Mouse (Mus musculus) embryonic fibroblast, embryonic 13.5 days (primary cell): ENCODE measurements around the gene Notch3. TPM values are rescaled to one million over a fixed set of nuclear protein-coding genes. Genes with fewer than 3 reads are reported as not detected.
A peak's percentile ranks its signal among the peaks of the same experiment; 100 is the strongest.
"Not testable (repeated sequence)": the region's sequence is repeated elsewhere in the genome, so short reads cannot be mapped to it uniquely, and the experiment has no call there.

Experiments used
- H3K27ac ChIP-seq: 2 replicates; pipeline ENCODE4 v1.5.1; 2012; ENCODE audit warnings: low read length, control low read depth, inconsistent platforms; ENCODE audit not compliant: insufficient read depth
- H3K4me1 ChIP-seq: 2 replicates; pipeline ENCODE4 v1.6.1; 2011; ENCODE audit warnings: low read length; ENCODE audit not compliant: control insufficient read depth, insufficient read depth
- H3K4me3 ChIP-seq: 2 replicates; pipeline ENCODE4 v1.5.1; 2011; ENCODE audit warnings: mild to moderate bottlenecking, control low read depth, low read length; ENCODE audit not compliant: insufficient read depth
- CTCF ChIP-seq: IDR thresholded peaks from 2 replicates; pipeline ENCODE4 v1.5.1; 2011; ENCODE audit warnings: mild to moderate bottlenecking, control low read depth, low read length, moderate library complexity, borderline replicate concordance; ENCODE audit not compliant: insufficient read depth
- POLR2A ChIP-seq: IDR thresholded peaks from 2 replicates; pipeline ENCODE4 v1.6.1; 2011; ENCODE audit warnings: low read depth, mild to moderate bottlenecking, control low read depth, low read length, moderate library complexity
- polyA plus RNA-seq: library from polyadenylated mRNA; stranded (reverse); fragments of >200 nt; gene quantifications from 2 replicates; pipeline ENCODE4 v1.2.4, GENCODE M21; 2011; ENCODE audit warnings: low read depth; ENCODE audit not compliant: missing spikeins, insufficient read length

Notch3 gene
- polyA plus RNA-seq, 1 experiment, result 20.8 TPM

DNA sequence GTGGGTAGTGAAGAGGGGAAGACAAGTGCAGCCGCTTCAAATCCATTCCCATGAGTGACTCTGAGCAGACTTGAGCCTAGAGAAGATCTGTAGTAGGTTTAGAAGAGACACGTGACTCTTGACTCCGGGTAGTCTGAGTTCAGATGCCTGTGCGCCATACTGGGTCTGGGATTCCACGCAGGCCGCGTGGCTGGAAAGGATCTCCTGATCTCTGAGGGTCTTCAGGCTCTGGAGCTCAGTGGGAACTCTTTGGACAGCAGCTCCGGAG lies 53.5 kb downstream of the Notch3 start:
- Histone ChIP-seq H3K4me1 (peaks cover 16% of the 10 kb centered on the region; the same call in 1 of the 2 replicates), H3K4me3 (no peak overlapping the region), H3K27ac (no peak overlapping the region)
- TF ChIP-seq POLR2A (no peak), CTCF (no peak)

DNA sequence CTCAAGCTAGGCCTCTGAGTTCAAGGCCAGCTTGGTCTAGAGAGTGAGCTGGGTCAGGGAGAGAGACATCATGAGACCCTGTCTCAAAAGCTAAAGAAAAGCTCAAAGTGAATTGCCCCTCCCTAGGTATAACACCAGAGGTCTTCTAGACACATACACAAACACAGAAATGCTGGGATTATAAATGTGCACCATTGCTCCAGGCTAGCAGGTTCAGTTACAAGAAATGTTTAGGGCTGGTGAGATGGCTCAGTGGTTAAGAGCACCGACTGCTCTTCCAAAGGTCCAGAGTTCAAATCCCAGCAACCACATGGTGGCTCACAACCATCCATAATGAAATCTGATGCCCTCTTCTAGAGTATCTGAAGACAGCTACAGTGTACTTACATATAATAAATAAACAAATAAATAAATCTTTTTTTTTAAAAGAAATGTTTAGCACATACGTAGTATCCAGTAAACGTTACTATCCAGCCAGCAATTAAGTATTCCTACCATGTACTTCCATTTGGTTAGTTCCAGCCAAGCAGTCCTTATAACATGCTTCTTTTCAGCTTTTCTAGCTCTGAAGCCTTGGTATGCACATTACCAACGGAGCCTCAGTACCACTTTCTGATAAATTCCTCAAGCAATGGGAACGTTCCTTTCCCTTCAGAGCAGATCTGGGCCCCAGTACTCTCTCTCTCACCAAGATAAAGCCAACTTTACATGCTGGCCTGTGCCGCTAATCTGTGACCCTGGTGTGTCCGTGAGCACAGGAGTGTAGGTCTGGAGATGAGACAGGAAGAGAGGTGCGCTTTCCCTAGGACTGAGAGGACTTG lies 54.0 kb downstream of the Notch3 start:
- peaks cover 16% of the 10 kb centered on the region; the same call in 1 of the 2 replicates for H3K4me1 ChIP-seq
- TF ChIP-seq POLR2A (no peak), CTCF (no peak)
- H3K4me3 ChIP-seq, result no peak overlapping the region
- no peak overlapping the region for H3K27ac ChIP-seq

DNA sequence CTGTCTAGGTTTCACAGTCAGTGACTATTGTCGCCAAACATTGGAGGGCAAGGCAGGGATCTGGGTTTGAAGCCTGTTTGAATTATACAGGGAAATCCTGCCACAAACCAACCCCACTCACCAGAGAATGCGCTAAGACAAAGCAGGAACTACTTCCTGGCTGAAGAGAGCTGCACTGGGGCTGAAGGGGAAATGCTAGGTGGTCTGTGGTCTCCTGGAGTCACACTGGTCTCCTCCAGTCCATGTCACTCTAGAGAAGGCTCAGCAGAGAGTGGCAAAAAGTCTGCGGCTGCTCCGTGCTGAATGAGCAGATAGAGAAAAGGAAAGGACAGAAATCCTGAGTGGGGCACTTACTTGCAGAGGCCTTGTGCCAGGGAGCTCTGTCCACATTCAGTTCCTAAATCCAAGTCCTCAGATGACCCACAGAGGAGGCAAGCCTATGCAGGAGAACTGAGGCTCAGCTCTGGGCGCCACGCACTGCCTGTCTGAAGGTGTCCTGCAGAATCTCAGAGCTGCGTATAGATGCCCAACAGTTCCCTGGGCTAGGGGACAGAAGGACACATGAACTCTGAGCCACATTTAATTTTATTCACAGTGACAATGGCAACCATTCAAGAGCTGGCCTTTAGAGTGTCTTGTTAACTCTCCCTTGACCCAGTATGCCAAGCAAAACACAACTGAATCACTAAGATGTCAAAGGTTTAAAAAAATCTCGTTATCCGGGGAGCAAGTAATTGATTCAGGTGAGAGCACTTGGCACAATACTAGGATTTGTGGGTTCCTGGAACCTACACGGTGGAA lies 55.5 kb downstream of the Notch3 start:
- Histone ChIP-seq H3K4me1 (peaks cover 10% of the 10 kb centered on the region; the same call in 1 of the 2 replicates), H3K27ac (no peak overlapping the region), H3K4me3 (no peak overlapping the region)
- TF ChIP-seq CTCF (no peak), POLR2A (no peak)

DNA sequence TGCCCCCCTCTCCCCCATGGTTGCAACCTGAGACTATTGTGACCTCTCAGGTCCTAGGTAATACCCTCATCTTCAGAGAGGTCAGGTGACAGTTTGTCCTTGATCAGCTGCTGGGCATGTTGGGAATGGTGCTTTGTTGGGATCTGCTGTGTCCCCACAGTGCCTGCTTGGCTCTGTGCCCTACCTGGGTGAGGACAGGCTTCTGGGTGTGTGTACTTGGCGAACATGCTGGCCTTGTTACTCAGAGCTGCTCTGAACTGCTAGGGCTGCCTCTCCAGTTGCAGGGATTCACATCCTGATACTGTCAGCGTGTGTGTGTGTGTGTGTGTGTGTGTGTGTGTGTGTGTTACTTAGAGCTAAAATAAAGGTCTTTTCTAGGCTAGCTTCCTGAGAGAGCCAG lies 56.2 kb downstream of the Notch3 start:
- TF ChIP-seq CTCF, result no peak
- Histone ChIP-seq H3K4me3 (no peak overlapping the region), H3K27ac (0 out of 2 replicates have a peak overlapping the region, but pooled peaks have one; percentile 0), H3K4me1 (peaks cover 10% of the 10 kb centered on the region; the same call in 1 of the 2 replicates)

DNA sequence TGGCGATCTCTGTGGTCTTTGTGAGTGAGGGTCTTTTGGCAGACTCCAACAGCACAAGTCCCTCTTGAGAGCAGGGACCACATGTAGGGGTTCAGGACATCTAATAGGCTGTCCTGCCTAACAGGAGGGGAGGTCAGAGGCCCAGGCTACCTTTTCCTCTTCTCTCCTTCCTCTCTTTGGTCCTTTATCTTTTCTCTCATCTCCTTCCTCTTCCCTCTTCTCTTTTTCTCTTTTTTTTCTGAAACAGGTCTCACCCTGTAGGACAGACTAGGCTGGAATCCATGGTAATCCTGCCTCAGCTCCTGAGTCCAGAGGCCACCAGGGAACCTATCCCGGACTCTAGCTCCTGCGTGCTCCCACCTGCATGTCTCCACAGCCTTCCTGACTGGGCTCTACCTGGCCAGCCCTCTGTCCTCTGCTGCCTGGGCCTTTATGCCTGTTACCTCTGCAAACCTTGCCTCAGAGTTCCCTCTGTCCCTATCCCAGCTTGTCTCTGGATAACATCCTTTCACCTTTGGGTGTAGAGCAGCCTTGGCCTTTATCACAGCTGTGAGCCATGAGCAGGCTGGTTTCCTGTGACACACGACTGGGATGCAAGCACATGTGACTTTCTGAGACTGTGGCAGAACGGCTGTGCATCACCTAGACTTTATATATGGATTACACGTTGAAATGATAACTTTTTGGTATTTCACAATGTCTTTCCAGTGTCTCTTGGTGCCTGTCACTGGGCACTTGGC lies 57.3 kb downstream of the Notch3 start:
- TF ChIP-seq CTCF, result no peak
- TF ChIP-seq POLR2A, result no peak
- H3K4me3 ChIP-seq, result no peak overlapping the region
- H3K27ac ChIP-seq, result peak overlapping the region; percentile 34
- peaks cover 10% of the 10 kb centered on the region; the same call in 1 of the 2 replicates for H3K4me1 ChIP-seq

DNA sequence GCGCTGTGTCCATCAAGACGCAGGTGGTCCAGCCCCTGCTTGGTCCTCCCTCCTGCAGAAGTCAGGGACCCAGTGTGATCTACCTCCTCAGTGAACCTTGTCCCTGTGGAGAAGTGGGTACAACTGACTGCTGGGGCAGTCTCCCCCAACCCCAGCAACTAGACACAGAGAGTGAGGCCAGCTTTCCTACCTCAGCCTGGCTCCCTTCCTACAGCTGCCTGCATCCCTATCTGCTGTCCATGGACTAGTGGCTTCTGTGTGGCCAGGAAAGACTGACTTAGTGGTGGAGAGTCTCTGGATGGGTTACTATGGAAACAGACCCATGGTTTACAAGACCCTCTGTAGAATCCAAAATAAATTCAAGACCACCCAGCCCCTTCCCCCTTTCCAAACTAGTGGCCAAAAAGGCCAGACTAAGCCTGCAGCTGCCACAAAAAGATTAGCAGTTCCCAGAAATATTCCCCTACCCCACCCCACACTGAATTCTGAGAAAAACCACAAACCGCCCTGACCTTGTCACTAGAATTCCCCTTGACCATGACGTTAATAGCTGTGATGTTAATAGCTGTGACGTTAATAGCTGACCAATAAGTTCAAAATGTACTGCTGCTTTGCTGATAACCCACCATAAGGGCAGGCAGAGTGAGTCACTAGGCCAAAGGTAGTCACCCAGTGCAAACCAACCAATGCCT lies 58.2 kb downstream of the Notch3 start:
- H3K4me1 ChIP-seq, H3K4me3 ChIP-seq: not testable (repeated sequence)
- H3K27ac ChIP-seq, result peak overlapping the region; percentile 55

DNA sequence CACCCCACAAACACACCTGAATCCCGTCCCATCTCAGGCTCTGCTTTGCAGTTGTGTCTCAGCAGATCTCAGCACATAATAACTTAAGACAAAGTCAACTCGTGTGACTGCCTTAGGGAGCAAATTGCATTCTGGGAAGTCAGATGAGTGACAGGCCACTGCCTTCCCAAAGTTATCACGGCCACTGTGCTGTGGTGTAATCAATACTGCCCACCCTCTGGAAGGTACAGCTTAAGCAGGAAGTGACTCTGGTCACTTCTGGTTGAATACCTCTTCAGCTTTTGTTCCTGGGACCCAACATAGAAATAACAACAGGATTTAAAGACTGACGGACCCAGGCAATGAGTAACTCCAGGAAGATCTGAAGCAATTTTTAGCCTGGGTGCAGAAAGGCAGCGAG lies 58.8 kb downstream of the Notch3 start:
- Histone ChIP-seq H3K4me1 (peaks cover 10% of the 10 kb centered on the region; the same call in 1 of the 2 replicates), H3K27ac (peak overlapping the region; percentile 55; the same call in 1 of the 2 replicates), H3K4me3 (no peak overlapping the region)
- TF ChIP-seq CTCF (no peak), POLR2A (no peak)

DNA sequence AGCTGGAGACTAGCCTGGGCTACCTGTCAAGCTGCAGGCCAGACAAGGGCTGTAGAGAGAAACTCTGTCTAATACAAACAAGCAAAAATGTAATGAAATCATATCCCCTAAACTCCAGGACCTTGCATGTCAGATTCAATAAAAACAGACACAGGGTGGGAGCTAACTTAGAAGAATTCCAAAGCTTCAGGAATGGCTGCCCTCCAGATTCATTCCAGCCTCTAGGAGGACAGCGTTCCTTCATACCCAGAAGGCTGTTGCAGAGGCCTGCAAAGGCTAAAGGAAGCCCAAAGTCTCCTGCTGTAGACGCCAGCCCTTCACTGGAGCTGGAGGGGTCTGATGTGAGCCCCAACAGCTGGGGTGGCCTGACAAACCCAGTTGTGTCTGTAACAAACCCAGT lies 60.3 kb downstream of the Notch3 start:
- H3K4me3 ChIP-seq, result no peak overlapping the region
- TF ChIP-seq CTCF (no peak), POLR2A (no peak)

DNA sequence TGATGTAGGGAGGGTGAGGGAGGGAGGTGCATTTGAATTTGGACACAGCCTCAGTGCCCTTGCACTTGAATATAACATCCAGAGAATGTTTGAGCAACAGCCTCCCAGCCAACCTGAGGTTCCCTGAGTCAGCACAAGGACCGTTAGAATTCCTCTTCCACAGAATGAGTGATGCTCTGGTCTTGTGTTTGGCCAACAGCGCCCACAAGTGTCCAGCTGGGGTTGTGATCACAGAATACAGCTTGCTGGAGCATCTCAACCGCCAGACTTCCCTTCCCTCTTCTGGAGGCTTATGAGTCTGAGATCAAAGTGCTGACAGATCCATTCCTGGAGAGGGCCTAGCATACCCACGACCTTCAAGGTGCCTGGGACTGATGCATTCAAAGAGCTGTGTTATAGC lies 63.6 kb downstream of the Notch3 start:
- Histone ChIP-seq H3K27ac (no peak overlapping the region), H3K4me1 (no peaks in the 10 kb centered on the region)

More for the DNA sequence above, 60.3 kb downstream of the Notch3 start:
- peaks cover 10% of the 10 kb centered on the region; the same call in 1 of the 2 replicates for H3K4me1 ChIP-seq
- H3K27ac ChIP-seq, result no peak overlapping the region; the same call in 1 of the 2 replicates

More for the DNA sequence above, 63.6 kb downstream of the Notch3 start:
- no peak overlapping the region for H3K4me3 ChIP-seq
- TF ChIP-seq CTCF, result 0 out of 2 replicates have a peak, but pooled peaks have one; percentile 7
- no peak for TF ChIP-seq POLR2A
